Mouse (Mus musculus) fibroblast of lung, adult 2 months (primary cell): ENCODE results near the gene 4933430I17Rik.
"Not testable (repeated sequence)": the region's sequence is repeated elsewhere in the genome, so short reads cannot be mapped to it uniquely, and the experiment has no call there.

Experiments
- DNase-seq: peaks from one replicate; pipeline ENCODE4 v3.0.0-alpha.2; 2011; ENCODE audit warnings: low read depth

The 4933430I17Rik gene

DNA sequence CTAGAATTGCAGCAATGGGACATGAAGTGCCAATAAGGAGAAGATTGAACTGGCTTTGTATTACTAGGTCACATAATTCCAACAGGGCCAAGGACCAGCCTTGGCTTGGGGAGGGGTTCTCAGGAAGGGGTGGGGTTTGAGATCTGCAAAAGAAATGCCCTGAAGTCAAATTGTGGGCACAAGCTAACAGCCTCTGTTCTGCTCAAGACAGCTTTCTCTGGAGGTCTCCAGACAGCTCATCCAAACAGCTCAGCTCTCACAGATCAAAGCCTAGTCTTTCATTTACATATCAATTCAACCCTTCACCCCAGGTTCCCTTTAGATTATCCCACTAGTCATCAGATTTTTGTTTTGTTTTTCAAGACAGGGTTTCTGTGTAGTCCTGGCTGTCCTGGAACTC, 19.6 kb downstream of the 4933430I17Rik start:
- DNase-seq, result no peak

DNA sequence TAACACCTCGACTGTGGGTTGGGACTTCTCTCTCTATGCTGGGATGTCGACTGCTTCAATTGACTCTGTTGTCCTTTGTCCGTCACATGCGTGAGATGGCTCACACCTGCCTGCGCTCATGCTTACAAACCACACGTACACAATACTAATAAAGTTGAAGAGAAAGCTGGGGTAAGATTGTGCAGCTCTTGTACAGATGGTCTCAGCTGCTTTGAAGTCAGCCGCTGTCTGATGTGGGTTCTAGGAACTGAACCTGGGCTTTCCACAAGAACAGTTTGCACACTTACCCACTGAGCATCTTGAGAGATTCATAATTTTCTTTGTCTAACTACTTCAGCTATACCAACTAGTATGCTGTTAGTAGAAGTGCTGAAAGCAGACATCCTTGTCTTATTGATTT, 26.8 kb downstream of the 4933430I17Rik start:
- no peak for DNase-seq

DNA sequence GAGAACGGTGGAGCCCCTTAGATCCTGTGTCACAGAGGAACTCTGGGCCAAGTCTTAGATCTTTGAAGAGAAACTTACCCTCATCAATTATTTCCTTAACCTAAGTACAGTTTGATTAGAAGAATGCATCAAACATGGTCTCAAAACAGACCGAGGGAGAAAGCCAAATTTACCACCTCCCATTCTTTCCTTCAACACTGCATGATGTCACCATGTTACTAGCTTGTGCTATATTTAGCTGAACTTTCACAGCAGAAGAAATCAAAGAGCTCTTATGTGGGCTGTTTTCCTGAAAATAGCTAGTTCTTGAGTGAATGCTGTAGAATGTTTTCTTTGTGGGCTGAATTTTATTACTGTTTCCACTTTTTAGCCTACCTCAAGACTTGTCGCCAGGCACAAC, 32.3 kb downstream of the 4933430I17Rik start:
- peak; percentile 13 for DNase-seq

DNA sequence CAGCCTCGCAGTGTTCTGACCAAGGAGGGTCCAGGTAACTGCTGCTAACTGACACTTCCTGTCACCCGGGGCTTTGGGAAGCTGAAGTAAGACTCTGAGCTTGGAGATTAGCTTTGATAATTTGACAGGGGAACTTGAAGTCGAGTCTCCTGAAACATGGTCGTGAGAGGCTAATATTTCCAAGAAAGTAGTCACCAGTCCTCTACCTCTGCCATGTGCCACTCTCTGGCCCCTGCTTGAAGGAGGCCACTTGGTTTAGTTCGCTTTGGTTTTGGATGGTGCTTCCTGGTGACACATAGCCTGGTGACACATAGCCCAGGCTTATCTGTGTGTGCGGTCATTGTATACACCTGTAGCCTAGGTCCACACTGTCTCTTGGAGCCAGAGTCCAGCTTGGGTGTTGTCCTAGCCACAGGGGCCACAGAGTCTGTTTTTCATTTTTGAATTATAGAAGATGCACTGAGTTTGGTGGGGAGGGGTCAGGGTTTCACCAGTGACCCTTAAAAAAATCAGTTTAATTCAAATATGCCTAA, 34.7 kb downstream of the 4933430I17Rik start, which contains the start of gene Rgs3:
Gene Rgs3 (plus strand): TSS at position 51 of the 533 bp plus-strand sequence.
- no peak for DNase-seq

DNA sequence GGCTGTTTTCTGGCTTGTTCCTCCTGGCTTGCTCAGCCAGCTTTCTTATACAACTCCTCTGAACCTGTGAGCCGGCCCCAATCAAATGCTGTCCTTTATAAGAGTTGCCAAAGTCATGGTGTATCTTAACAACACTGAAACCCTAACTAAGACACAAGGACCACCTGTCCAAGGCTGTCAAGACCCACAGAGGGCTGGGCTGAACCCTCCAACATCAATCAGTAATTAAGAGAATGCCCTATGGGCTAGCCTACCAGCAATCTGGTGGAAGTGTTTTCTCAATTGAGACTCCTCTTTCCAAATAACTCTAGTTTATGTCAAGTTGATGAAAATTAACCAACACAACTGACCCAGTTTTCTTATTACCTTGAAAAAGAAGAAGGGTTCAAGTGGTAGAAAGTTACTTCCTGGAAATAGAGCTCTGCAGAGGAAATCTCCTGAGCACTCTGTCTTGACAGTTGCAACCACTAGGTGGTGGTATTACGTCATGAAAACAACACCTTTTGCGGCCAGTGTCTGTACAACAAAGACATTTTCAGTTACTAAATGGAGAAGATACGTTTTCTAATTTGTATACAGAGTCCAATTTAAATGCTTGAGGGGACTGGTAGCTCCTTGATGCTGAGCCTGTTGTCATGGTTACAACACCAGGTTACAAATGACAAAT, 35.9 kb downstream of the 4933430I17Rik start:
- peak; percentile 40 for DNase-seq

DNA sequence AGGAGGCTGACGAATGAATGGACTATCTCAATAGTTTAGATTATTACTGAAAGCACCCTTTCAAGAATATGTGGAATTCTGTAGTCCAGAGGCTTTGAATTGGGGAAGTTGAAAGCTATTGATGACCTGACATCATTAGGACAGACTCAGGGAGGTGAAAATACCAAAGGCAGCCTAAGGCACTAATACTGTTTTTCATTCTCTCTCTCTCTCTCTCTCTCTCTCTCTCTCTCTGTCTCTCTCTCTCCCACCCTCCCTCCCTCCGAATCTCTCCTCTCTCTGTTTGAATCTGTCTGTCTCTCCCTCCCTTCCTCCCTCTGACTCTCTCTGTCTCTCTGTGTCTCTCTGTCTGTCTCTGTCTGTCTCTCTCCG, 36.4 kb downstream of the 4933430I17Rik start:
- no peak for DNase-seq

DNA sequence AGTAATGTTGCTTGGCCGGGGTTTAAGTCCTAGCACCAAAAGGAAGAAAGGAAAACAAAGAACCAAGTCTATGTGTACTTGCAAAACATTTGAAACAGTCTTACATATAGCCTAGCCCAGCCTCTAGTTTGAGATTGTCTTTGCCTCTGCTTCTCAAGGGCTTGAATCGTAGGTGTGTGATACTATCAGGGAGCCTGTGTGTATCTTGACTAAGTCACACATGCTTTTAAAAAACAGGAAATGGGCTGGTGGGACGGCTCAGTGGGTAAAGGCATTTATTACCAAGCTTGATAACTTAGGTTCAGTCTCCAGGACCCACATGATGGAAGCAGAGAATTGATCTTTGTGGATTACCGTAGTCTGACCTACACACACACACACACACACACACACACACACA, 36.8 kb downstream of the 4933430I17Rik start:
- DNase-seq, result no peak

DNA sequence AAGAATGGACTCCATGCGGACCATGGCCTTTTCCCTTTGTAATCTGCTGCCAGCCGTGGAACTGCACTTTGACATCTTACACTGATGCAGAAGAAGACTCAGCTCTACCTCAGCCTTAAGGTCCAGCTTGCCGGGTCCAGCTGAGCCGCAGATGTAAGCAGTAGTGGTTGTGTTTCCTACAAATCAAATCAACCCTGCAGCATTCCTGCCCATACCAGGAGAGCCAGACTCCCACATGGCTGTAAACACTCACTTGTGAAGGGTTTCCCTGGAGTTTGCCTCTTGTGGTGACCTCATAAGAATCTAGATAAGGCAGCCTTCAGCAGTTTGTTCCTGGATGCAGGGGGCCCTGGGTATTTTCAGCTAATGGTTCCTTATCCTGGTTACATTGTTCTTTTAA, 41.4 kb downstream of the 4933430I17Rik start:
- DNase-seq, result no peak

DNA sequence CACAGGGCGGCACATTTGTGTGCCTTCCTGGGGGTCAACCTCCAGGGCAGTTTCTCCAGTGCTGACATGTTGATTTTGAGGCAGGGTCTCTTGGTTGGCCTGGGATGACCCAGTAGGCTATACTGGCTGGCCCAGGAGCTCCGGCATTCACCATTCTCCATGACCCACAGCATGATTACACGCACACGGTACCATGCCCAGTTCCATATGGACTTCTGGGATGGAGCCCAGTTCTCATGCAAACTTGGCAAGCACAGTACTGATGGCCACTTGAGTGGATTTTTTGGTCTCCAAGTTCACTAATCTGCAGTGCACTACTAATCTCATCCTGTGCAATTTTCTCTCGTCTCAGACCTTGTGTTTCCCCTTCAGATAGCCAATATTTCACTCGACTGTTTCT, 42.5 kb downstream of the 4933430I17Rik start:
- no peak for DNase-seq

DNA sequence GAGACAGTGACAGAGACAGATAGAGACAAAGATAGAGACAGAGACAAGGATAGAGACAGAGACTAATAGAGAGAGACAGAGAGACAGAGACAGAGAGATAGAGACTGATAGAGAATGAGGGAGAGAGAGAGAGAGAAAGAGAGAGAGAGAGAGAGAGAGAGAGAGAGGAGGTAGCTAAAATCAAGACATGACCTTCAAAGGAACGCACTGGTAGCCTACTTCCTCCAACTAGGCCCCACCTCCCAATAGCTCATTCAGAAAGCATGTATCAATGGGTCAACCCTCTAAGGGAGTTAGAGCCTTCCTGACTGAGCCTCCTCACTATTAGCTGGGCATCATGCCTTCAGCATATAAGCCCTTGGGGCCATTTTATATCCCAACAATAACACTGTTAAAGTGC, 43.2 kb downstream of the 4933430I17Rik start:
- no peak for DNase-seq

DNA sequence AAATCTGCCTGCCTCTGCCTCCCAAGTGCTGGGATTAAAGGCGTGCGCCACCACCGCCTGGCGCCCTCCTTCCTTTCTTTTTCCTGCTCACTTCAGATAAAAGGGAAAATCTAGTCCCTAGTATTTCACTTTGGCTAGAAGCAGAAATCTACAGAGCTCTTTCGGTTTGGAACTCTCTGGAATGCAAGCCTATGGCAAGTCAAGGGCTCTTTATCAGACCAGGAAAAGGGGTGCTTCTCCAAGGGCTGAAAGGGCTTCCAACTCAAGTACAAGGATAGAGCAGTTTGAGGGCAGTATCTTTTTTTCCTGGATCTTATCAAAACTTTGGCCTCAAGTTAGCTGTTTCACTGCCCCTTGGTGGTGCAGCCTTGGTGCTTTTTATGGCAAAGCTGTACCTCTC, 44.4 kb downstream of the 4933430I17Rik start:
- no peak for DNase-seq

DNA sequence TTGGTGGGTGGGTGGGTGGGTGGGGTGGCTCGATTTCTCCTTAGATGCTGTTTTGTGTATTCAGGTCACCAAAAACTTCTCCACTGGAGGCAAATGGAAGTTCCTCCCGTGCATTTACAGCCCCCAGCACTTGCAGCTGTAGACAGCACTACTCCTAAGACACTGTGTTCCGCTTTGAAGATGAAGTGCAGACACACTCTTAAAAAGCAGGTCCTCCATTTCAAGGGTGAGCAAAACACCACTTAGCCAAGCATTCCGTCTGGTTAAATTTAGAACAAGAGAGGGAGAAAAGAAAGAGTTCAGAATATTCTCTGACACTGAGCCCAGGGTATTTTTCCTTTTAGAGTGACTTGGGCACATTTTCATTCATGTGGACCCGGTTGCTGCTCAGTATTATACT, 44.9 kb downstream of the 4933430I17Rik start:
- no peak for DNase-seq

DNA sequence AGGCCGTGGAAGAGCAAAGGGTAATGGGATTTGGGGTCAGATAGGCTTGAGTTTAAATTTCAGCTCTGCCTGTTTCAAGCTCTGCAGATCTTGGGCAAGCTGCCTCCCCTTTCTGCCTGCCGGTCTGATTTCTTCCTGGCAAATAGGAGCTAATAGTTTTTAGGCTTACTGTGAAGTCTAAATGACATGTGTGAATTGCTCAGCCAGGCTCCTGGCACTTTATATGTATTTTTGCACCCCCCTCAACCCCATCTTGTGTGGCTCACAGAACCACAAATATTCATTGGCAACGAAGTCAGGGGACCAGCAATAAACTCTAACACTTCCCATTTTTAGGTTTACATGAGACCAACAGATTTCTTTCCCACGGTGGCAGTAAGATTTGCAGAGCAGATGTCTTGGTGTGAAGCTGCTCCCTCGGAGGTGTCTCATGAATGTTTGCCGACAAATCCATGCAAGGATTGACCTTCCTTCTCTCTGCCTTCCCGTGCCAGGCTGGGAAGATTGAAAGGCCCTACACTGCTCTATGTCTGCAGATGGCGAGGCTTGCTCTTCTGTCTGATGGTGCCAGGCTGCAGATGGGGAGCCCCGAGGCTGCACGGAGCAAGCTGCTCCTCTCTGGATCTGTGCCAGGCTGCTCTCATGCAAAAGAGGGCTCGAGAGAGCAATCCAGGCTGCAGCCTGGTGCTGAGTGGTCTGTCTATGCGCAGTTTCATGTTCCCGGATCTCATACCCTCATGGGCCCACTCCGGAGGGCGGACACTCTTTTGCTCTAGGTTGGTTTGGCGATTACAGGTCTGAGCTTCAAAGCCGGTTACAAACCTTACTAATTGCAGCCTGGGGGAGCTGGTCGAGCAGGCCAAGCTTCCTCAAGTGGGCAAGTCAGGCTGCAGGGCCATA, 57.4 kb downstream of the 4933430I17Rik start:
- no peak for DNase-seq

DNA sequence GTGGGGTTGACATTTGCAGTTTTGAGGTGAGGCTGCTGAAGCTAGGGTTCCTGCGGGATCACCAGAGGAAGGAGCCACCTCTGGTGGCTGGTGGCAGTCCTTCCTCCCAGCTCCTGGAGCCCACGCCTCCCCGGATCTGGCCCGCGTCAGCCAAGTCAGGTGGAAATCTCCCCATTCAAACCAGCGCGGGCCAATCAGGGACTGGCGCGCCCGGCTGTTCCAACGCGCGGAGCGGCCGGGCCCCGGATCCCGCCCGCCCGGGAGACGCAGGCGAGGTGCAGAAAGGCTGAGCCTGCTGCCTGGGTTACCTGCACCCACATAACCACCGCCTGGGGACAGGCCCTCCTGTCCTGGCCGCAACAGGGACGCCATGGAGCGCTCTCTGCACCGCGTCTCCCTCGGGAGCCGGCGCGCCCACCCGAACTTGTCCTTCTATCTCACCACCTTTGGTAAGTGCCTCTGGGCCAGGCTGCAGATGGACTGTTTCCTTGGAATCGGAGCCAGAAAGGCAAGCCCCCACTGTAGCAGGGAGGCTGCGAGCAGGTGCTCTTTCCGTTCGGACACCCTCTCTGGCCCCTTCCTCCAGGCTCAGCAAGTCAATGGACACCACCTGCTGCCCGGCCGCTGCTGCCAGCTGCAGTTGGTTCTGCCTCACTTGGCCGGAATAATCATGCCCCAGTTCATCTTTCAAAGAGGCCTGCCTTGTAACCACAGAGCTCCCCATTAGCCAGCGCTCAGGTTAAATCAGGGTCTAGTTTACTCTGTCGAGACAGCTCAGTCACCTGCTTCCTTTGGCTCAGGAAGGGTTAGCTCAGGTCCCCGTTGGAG, 58.3 kb downstream of the 4933430I17Rik start:
- no peak for DNase-seq

DNA sequence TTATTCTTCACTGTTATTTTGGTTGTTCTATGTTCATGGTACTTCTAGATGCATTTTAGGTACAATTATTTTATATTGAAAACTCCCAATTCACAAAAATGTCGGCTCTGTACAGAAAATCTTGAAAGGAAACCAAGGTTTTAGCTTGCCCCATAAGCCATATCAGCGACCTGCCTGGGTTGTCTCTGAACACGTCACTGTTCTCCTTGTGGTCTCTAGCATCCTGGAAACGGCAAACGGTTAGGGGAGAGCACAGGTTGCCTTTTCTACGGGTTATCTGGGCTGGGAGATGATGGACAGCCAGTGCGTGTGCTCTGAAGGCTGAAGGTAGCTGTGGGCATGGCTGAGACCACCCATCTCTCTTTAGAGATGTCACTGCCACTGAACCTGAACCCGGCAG, 61.9 kb downstream of the 4933430I17Rik start:
- no peak for DNase-seq

DNA sequence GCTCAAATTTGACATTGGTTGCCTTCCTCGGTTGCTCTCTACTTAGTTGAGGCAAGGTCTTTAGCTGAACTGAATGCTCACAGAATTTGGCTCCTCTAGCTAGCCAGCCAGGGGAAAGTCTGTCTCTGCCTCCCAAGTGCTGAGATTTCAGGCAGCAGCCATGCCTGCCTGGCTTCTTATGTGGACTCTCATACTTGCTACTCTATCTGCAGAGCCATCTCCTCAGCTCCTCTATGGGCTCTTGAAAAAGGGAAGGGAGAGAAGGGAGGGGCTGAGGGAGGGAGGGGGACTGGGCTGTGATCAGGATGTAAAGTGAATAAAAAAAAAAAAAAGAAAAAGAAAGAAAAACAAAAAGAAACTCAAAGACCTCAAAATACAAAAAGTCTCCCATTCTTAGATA, 65.7 kb downstream of the 4933430I17Rik start:
- DNase-seq, result no peak

DNA sequence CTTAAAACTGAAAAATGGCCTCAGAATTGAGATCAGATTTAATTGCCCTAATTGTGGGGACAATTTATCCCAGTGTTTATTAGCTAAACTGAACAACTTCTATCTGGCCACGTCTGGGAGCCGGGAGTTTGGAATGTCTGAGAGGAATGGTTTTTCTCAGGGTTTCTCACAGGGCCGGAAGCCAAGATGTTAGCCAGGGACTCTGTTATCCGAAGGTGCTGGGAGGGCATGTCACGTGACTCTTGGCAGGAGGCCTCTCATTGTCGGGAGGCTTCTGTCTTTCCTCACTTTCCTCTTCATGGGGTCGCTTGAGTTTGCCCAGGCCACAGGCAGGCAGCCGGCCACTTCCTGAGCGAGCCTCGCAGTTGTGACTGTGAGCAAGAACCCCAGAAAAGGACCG, 66.2 kb downstream of the 4933430I17Rik start:
- no peak for DNase-seq

DNA sequence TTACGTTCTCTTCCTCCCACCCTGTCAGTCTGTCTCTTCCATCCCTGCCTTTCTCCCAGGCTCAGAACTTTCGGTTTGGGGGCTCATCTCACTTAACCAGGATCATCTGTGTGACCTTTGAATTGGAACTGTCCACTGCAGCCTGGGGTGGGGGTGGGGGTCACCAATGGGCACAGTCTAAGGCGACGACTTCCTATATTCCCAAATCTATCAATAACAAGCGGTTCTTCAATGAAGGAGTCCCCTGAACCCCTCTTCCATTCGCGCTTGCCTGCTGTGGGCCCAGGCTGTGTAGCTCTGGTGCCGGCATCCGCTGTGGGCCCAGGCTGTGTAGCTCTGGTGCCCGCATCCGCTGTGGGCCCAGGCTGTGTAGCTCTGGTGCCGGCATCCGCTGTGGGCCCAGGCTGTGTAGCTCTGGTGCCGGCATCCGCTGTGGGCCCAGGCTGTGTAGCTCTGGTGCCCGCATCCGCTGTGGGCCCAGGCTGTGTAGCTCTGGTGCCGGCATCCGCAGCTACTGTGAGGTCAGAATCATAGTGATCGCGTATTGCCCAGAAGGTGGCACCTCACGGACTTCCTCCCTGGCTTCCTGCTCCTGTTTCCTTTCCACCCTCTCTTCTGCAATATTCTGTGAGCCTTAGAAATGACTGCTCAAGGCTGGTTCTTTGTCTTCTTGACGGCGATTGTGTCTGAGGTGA, 68.5 kb downstream of the 4933430I17Rik start:
- DNase-seq, result not testable (repeated sequence)

DNA sequence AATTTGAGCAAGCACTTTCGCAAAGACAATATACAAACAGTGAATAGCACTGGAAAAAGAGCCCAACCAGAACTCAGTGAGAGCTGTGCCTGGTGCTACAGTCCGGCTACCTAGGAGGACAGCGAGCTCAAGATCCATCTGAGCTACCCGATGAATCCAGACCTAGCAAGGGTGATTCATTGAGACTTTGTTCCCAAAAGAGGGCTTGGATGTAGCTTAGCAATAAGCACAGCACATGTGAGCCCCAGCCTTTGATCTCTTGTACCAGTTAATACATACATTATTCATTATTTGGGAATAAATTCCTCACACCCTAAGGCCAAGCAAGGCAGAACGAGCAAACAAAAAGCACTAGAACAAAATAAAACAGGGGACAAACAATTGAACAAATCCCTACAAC, 69.3 kb downstream of the 4933430I17Rik start:
- no peak for DNase-seq

DNA sequence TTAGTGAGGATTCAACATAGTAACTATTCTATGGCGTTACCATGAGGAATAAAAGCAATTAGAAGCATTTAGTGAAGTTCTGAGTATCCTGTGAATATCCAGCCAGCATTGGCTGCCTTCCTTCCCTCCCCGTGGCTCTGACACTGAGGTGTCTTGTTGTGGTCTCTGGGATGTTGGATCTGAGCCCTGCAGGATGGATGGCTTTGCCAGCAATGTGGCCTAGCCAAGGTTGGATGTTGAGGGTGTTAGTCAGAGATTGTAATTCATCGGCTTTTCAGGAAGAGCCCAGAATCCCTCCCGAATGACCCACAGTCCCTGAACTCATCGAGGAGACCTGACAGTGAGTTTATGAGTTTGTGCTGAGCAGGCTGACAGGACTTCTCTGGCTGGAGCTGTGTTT, 70.9 kb downstream of the 4933430I17Rik start:
- DNase-seq, result peak; percentile 87
